Mouse (Mus musculus) spleen, embryonic (tissue): ENCODE results near the gene Tssk4.

Experiments
- CTCF ChIA-PET: fragments of 350-600 bp; sonication (Branson Sonifier 250); formaldehyde crosslinking; loops from one replicate; lab custom pipeline; 2022; lab: Charles Lee

Gene Tssk4

GRCm38 (mm10) chr14:55649884-55650283 is at the start of gene Tssk4:
TSS of gene Tssk4 (plus strand) at chr14:55650184.
- CTCF ChIA-PET = no interaction called here

DNA sequence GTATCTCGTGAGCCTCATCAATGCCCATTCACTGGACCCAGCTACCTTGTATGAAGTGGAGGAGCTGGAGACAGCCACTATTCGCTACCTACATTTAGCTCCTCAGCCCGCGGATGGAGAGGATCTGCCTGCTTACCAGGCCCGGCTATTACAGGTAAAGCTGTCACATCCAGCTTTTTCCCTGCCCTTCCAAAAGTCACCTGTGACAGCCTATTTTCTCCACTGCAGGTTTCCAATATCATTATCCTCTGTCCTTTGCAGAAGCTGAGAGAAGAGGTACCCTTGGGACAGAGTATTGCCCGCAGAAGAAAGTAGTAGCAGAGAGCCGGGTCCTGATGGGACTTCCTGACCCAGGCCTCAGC is 46.7 kb upstream of the Tssk4 start, which contains the start of gene Irf9:
Gene Irf9, plus strand, starts transcription at position 301 of the 362 bp plus-strand sequence.
- CTCF ChIA-PET = no interaction called here

DNA sequence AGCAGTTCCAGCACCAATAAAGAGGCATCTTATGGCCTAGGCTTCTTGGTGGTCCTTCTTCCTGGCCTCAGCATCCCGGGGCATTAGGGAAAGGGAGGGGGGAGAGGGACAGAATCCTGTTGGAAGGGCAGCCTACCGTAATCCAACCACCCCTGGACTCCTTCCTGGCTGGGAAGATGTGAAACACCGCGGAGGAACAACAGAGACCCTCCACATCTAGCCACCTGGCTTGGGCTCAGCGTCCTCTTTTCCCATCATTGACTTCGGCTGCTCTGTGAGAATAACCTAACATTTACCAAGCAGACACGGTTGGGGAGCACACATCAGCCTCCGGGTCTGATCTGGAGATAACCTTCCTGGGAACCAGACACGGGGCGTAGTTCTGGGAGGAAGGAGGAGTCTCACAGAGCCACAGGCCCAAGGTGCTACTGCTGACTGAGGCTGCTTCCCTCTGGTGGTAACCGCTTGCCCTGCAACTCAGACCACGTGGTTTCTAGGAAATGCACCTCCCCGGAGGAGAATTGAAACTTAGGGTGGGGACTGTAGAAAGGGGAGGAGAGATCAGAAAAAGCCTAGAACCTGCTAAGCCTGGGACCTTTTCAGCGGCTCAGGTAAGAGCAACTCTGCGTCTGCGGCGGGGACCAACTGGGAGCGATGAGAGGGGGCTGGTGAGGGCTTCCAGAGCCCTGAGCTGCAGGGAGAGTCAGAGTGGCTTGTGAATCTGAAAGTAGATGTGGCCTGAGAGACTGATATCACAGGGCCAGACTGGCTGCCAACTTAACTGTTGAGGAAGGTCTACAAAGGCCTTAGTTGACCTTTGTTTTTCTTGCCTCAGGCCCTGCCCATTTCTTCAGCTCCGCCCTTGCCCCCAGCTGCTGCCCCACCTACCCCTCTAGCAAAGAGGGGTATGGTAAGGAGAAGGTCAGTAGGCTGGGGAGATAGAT is 46.1 kb upstream of the Tssk4 start:
- CTCF ChIA-PET = interaction anchor here (0.8 kb wide), 1 partner anchor 418 kb away, joined by 3 read pairs; no protein-coding TSS in a partner anchor

DNA sequence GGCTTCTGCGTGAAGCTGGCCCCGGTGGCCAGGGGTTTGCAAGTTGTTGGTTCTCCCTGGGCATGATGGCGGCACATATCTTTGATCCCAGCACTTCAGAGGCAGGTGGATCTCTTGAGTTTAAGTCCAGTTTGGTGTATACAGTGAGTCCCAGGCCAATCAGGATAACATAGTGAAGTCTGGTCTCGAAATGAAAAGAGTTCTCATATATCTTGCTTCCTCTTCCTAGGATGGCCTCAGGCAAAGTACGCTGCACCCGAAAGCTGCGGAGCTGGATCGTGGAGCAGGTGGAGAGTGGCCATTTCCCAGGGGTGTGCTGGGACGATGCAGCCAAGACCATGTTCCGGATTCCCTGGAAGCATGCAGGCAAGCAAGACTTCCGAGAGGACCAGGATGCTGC is 45.2 kb upstream of the Tssk4 start:
- CTCF ChIA-PET = interaction anchor here (0.8 kb wide), 1 partner anchor 419 kb away, joined by 3 read pairs; no protein-coding TSS in a partner anchor

DNA sequence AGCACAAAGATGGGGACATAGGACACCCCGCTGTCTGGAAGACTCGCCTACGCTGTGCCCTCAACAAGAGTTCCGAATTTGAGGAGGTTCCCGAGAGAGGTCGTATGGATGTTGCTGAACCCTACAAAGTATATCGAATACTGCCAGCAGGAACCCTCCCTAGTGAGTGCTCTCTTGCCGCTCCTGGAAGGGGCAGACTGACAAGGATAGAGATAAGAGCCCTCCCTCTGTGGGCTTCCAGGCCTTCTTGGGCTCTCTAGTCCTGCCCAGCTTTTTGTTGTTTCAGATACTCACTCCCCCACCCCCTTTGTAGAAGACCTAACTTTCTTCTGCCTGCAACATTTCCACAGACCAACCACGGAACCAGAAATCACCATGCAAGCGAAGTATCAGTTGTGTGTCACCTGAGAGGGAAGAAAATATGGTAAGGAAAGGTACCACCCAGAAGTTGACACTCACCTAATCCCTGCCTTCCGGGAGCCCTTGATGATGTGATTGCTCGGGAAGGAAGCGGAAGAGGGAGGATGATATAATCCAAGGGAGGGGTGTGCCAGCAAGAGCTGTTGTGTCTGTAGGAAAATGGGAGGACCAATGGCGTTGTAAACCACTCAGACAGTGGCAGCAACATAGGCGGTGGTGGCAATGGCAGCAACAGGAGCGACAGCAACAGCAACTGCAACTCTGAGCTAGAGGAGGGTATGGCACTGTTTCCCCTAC is 44.1 kb upstream of the Tssk4 start:
- CTCF ChIA-PET = interaction anchor here (0.5 to 0.7 kb wide), 2 partner anchors 54 to 59 kb away, joined by 3 to 8 read pairs; partner anchors contain the start of gene Mdp1

GRCm38 (mm10) chr14:55608339-55608738 is 41.6 kb upstream of the Tssk4 start:
- CTCF ChIA-PET = no interaction called here

GRCm38 (mm10) chr14:55613346-55613745 is 36.6 kb upstream of the Tssk4 start:
- CTCF ChIA-PET = no interaction called here

GRCm38 (mm10) chr14:55614565-55615178 is 35.3 kb upstream of the Tssk4 start:
- CTCF ChIA-PET = no interaction called here

DNA sequence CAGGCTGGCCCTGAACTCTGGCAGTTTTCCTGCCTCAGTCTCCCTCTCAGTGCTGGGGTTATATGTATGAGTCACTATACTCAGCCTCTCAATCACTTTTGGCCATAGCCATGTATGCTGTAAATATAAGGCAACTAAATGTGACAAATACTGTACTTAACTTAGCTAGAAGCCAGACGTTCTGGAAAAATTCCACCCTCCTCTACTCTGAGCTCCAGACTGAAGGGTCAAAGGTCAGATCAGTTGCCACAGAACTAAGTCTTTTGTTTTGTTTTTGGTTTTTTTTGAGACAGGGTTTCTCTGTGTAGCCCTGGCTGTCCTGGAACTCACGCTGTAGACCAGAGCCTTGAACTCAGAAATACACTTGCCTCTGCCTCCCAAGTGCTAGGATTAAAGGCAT is 34.1 kb upstream of the Tssk4 start:
- CTCF ChIA-PET = no interaction called here

- CTCF ChIA-PET = interaction anchor here (0.6 to 0.7 kb wide), 3 partner anchors 17 to 61 kb away, joined by 4 to 10 read pairs (median 5); no protein-coding TSS in a partner anchor
Measured at GRCm38 (mm10) chr14:55616844-55617243, 33.1 kb upstream of the Tssk4 start.

- CTCF ChIA-PET = interaction anchor here (0.6 to 0.8 kb wide), 2 partner anchors 163 to 1064 kb away, joined by 3 to 12 read pairs; no protein-coding TSS in a partner anchor
Measured at GRCm38 (mm10) chr14:55617822-55618221, 32.2 kb upstream of the Tssk4 start, which contains the start of gene Rec8. TSS of gene Rec8 (plus strand) at chr14:55618037.

GRCm38 (mm10) chr14:55618486-55619195 is 31.3 kb upstream of the Tssk4 start:
- CTCF ChIA-PET = interaction anchor here (0.5 kb wide), 1 partner anchor 26 kb away, joined by 5 read pairs; no protein-coding TSS in a partner anchor

DNA sequence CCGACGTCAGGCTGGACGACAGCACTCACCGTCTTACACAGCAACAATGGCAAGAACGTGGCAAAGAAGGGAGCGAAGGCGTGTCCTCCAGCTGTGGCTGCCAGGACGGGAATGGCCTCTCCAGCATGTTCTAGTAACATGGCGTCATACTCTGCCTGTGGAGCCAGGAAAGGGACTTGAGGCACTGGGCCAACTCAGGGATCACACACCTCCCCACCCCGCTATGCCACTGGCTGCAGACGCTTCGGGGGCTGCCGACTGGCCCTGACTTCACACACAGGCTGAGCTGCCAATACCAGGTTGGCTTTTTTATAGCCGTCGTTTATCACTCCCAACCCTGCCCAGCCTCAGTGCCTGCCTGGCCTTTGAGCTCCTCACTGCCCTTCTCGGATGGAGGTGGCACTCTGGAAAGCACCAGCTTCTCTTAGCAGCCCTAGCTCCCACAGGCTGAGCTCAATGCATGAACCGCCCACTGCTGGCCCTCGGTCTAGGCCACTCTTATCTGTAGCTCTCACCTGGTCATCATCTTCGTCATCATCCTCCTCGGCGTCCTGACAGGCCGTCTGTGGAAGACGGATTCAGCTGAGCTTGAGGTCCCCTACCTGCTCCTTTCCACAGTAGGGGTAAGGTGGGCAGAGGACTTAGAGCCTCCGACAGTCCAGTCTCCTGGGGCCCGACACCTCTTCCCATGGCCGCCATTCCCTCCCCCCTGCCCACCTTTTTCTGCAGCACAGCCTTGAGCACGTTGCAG is 21.7 kb upstream of the Tssk4 start:
- CTCF ChIA-PET = no interaction called here

DNA sequence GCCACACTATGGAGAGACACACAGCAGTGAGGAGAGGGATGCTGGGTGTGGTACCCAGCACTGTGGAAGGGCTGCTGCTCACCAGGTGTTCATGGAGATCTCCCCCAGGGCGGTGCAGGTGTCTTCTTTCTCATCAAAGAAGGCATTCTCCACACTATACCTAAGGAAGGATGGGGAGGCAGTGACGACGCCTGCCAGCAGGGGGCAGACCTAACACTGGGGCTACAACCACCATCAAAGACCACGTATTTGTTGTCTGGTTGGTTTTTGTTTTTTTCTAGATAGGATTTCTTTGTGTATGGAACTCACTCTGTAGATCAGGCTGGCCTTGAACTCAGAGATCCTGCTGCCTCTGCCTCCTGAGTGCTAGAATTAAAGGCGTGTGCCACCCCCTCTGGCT is 20.7 kb upstream of the Tssk4 start:
- CTCF ChIA-PET = interaction anchor here (0.6 kb wide), 1 partner anchor 113 kb away, joined by 3 read pairs; no protein-coding TSS in a partner anchor

DNA sequence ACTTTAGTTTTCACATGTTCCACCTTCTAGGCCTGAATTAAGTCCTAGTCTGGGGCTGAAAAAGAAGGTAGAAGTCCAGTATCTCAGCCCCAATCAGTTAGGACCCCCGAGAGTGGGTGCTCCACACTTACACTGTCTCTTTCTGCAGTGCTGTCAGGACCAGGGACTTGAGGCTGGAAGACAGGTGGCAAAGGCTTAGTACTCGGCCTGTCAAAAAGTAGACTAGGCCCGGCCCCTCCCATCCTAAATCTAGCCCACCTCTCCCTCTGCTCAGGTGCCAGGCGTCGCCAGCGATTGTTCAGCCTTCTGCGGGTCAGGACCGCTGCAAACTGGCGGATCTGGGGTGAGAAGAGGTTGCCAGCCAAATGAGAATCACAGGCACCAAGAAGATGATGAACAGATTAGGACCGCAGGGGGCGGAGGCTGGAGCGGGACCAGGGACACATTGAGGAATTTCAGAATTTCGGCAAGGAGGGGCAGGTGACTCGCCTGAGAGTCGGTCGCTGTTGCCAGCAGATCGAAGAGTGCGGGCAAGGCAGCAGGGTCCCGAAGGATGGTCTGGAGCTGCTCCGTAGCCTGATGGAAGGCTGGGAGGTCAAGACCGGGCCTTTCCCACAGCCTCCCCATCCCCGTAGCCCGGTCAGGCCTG is 15.0 kb upstream of the Tssk4 start:
- CTCF ChIA-PET = interaction anchor here (0.7 kb wide), 1 partner anchor 110 kb away, joined by 3 read pairs; no protein-coding TSS in a partner anchor

DNA sequence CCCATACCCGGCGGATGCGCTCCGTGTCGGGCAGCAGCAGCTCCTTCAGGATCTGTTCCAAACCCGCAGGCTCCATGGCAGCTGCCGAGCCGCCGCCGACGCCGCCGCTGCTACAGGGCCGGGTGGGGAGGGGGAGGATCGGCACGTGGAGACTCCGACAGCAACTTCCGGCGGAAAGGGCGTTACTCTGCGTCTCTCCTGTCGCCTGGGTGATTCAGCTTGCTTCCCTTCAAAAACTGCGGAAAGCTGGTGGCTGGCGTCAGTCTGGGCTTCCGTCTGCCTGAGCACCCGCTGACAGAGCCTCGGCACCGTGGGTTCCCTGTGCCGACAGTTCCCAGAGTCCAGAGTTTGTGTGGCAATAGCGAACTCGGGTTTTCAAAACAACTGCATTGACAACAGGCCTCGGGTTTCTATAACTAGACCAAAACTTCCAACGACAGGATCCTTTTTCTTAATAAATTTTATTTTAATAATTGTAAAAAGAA is 14.4 kb upstream of the Tssk4 start, which contains the start of gene Ipo4:
Gene Ipo4, minus strand, starts transcription at position 435 of the 485 bp plus-strand sequence.
- CTCF ChIA-PET = interaction anchor here (0.6 kb wide), 1 partner anchor 1402 kb away, joined by 3 read pairs; no protein-coding TSS in a partner anchor

GRCm38 (mm10) chr14:55637795-55638194 is 12.2 kb upstream of the Tssk4 start, which contains the start of gene Gm49378:
TSS of gene Gm49378 (minus strand) at chr14:55637895.
- CTCF ChIA-PET = no interaction called here

GRCm38 (mm10) chr14:55640816-55641215 is 9.2 kb upstream of the Tssk4 start:
- CTCF ChIA-PET = no interaction called here

DNA sequence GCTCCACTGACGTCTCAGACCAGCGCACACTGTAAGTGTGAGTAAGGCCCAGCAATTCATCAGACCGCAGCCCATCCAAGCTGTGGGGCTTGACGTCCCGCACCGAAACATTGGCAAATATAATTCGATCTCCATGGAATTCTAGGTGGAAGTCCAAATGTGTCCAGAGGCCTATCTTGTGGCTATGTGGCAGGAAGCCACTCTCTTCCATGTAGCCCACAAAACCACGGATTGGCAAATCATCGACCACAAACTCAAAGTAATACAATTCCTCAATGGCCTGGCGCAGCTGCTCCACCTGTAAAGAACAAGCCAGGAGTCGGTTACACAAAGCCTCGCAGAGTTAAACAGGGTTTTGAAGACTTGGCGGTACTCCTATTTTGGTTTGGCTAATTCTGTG is 8.7 kb upstream of the Tssk4 start:
- CTCF ChIA-PET = no interaction called here
